Mouse (Mus musculus) E14TG2a.4 (cell line): ENCODE results near the gene Gatd1.
"Not testable (repeated sequence)": the region's sequence is repeated elsewhere in the genome, so short reads cannot be mapped to it uniquely, and the experiment has no call there.

Source experiments
- H3K27me3 ChIP-seq: 2 replicates; pipeline ENCODE4 v1.6.1; 2014; ENCODE audit warnings: low read length, control low read depth; ENCODE audit not compliant: insufficient read depth
- H3K36me3 ChIP-seq: 2 replicates; pipeline ENCODE4 v1.6.1; 2014; ENCODE audit warnings: low read length, control low read depth; ENCODE audit not compliant: insufficient read depth
- H3K4me1 ChIP-seq: replicated peaks from 2 replicates; pipeline ENCODE4 v1.6.1; 2014; ENCODE audit warnings: low read depth, low read length, control low read depth
- H3K4me3 ChIP-seq: replicated peaks from 2 replicates; pipeline ENCODE4 v1.5.1; 2014; ENCODE audit warnings: mild to moderate bottlenecking, low read length
- H3K9me3 ChIP-seq: 2 replicates; pipeline ENCODE4 v1.6.1; 2014; ENCODE audit warnings: low read length, control low read depth
- CTCF ChIP-seq: conservative IDR thresholded peaks from 2 replicates; pipeline ENCODE4 v1.5.1; 2014; ENCODE audit warnings: low read length
- NANOG ChIP-seq: IDR thresholded peaks from 2 replicates; pipeline ENCODE4 v1.6.1; 2014; ENCODE audit warnings: borderline replicate concordance, low read length, mixed read lengths
- POU5F1 ChIP-seq: IDR thresholded peaks from 2 replicates; pipeline ENCODE4 v1.6.1; 2014; ENCODE audit warnings: low read length, borderline replicate concordance

Gene Gatd1

GRCm38 (mm10) chr7:141408833-141409232 is 5.1 kb downstream of the Gatd1 start:
- TF ChIP-seq CTCF, result peak; percentile 70
- TF ChIP-seq POU5F1, result no peak
- no peak for TF ChIP-seq NANOG
- no peak overlapping the region; the same call in 1 of the 2 replicates for H3K4me3 ChIP-seq
- H3K9me3 ChIP-seq, result peaks cover 5% of the 10 kb centered on the region
- peaks cover 47% of the 10 kb centered on the region for H3K36me3 ChIP-seq
- H3K4me1 ChIP-seq, result peaks cover 27% of the 10 kb centered on the region
- H3K27me3 ChIP-seq, result no peaks in the 10 kb centered on the region

DNA sequence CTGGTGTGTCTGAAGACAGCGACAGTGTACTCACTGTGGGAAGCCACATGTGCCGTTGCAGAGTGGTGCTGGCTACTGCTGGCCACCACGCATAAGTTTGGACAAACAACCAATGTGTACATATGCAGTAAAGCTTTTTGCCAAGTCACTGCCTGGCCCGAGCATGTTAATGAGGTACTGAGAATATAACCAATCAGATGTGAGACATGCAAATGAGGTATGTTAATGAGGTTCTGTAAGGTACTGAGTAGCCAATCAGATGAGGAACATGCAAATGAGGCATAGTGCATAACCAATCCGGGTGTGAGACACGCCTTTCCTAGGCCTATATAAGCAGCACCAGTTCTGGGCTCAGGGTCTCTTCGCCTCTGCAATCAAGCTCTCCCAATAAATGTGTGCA is 6.3 kb downstream of the Gatd1 start:
- H3K27me3 ChIP-seq, H3K4me3 ChIP-seq: not testable (repeated sequence)
- peaks cover 58% of the 10 kb centered on the region for H3K36me3 ChIP-seq

DNA sequence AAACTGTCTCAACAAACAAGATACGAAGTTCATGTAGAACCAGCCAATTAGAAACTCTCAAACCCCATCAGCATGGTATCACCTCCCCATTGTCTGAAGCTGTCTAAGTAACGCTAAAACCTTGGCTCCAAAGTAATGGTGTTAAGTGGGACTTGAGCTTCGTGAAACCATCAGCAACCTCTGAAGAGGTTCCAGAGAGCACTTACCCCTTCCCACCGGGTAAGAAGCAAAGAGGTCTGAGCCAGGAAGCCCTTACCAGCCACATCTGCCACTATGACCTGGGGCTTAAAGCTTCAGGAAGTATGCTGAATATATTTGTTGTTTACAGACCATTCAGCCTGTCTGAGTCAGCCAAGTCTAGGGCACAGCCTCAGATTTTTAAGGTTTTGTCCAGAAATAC is 8.5 kb downstream of the Gatd1 start:
- TF ChIP-seq CTCF (no peak), POU5F1 (no peak), NANOG (no peak)
- Histone ChIP-seq H3K36me3 (peaks cover 64% of the 10 kb centered on the region), H3K4me1 (peaks cover 29% of the 10 kb centered on the region), H3K27me3 (no peaks in the 10 kb centered on the region), H3K4me3 (no peak overlapping the region), H3K9me3 (peaks cover 5% of the 10 kb centered on the region)

More for the DNA sequence above, 6.3 kb downstream of the Gatd1 start:
- H3K4me1 ChIP-seq, result peaks cover 19% of the 10 kb centered on the region
- H3K9me3 ChIP-seq, result not testable (repeated sequence)

GRCm38 (mm10) chr7:141403305-141403704 is 10.6 kb downstream of the Gatd1 start:
- H3K4me3 ChIP-seq, result no peak overlapping the region
- H3K9me3 ChIP-seq, result peaks cover 5% of the 10 kb centered on the region
- H3K36me3 ChIP-seq, result peaks cover 66% of the 10 kb centered on the region

DNA sequence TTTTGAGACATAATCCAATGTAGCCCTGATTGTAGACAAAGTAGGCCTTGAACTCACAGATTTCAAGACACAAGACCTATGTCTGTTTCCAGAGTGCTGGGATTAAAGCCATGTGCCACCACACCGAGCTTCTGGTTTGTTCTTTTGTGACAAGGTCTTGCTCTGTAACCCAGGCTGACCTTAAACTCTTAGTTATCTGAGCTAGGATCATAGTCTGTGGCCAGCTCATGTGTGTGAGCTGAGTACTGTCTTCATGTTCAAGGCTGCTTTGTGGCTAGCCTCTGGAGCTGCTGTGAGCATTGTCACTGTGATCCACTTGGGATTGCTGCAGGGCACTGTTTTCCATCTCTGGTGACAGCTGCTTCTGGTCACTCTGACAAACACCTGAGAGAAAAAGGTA is 18.6 kb downstream of the Gatd1 start:
- Histone ChIP-seq H3K27me3 (no peaks in the 10 kb centered on the region), H3K4me1 (peaks cover 54% of the 10 kb centered on the region), H3K9me3 (no peaks in the 10 kb centered on the region), H3K36me3 (peaks cover 54% of the 10 kb centered on the region), H3K4me3 (no peak overlapping the region)
- TF ChIP-seq NANOG (no peak), POU5F1 (no peak), CTCF (no peak)

More at GRCm38 (mm10) chr7:141403305-141403704, 10.6 kb downstream of the Gatd1 start:
- TF ChIP-seq POU5F1 (no peak), CTCF (peak; percentile 63)
- H3K27me3 ChIP-seq, result no peaks in the 10 kb centered on the region
- peaks cover 31% of the 10 kb centered on the region for H3K4me1 ChIP-seq

GRCm38 (mm10) chr7:141394771-141395170 is 19.2 kb downstream of the Gatd1 start:
- Histone ChIP-seq H3K9me3 (no peaks in the 10 kb centered on the region), H3K27me3 (no peaks in the 10 kb centered on the region), H3K4me1 (peaks cover 54% of the 10 kb centered on the region), H3K4me3 (no peak overlapping the region), H3K36me3 (peaks cover 48% of the 10 kb centered on the region)
- TF ChIP-seq NANOG (no peak), CTCF (peak; percentile 97)

DNA sequence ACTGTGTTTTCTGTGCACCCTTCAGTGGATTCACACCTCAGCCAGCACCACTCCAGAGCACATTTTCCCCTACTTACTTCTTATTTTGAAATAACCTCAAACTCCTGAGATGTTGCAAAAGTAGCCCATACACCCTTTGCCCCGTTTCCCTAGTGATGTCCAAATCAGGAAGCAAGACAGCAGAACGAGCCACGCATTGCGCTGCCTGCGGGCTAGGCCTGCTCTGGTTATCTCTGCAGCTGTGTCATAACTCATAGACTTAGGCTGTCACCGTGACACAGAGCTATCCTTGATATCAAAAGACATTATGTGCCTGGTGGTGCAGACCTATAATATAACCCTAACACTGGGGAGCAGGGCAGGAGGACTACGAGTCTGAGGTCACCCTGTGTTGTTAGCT is 19.8 kb downstream of the Gatd1 start:
- H3K4me3 ChIP-seq, result no peak overlapping the region
- H3K4me1 ChIP-seq, result peaks cover 53% of the 10 kb centered on the region
- H3K9me3 ChIP-seq, result no peaks in the 10 kb centered on the region
- TF ChIP-seq POU5F1, result no peak
- peaks cover 42% of the 10 kb centered on the region for H3K36me3 ChIP-seq
- H3K27me3 ChIP-seq, result no peaks in the 10 kb centered on the region

DNA sequence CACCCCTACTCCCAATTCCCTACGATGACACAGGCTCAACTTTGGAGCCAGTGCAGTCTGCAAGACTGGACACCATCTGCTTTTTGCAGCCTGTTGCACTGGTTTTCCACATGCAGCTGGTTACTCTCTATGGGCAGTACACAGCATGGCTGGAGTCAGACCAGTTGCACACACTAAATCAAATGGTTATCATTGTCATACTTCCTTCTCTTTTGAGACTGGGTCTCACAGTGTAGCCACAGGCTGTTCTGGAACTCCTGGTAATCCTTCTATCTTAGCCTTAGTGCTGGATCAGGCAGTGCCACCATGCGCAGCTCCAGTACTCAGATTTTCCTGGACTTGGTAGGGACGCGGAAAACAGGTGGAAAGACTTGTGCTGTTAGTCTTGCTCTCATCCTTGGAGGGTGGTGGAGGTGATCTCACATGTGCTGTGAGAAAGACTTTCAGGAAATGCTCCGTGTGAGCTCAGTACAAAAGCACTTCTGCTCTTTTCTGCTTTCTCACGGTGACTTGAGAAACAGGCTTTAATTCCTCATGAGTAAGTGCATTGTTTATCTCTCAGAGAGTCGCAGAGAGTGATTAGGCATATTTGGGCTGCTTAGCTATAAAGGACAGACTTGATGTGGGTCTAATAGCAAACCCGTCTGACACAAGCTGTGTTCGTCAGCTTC is 21.2 kb downstream of the Gatd1 start:
- Histone ChIP-seq H3K4me1 (peaks cover 54% of the 10 kb centered on the region), H3K27me3 (no peaks in the 10 kb centered on the region), H3K9me3 (no peaks in the 10 kb centered on the region), H3K4me3 (peak overlapping the region; percentile 92), H3K36me3 (peaks cover 27% of the 10 kb centered on the region)
- TF ChIP-seq NANOG (no peak), CTCF (no peak), POU5F1 (no peak)

DNA sequence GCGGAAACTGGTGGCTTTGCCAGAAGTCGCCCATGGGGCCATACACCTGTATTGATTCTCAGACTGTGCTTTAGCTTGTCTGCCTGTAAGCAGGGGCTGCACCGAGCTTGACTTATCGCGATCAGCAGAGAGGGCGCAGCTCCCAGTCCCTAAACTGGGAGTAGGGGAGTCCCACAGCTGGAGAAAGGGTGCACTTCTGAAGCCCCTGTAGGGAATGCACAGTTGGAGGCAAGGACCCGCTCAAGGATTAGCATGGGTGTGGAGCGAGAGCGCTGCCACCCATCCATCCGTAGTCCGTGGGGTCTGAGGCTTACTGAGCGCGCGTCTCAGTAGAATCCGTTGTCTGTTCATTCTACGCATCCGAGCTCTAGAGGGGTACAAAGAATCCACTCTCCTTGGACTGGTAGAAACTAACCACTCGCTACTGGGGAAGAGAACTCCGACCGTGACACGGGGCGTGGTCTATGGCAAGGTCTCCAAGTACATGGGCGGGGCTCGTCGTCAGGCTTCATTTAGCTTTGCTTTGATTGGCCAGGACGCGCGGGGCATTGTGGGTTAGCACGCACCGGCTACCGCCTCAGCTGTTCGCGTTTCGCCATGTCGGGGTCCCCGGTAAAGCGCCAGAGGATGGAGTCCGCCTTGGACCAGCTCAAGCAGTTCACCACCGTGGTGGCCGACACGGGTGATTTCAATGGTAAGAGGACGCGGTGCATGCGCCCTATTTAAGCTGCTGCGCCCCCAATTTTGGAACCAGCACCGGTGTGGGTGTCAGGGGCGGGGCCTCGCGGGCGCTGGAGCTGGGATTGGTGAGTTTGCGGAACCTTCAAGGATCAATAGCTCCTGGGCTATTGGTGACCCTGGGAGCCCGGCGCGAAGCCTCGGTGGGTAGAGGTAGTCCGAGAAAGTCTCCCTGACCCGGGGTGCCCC is 22.0 kb downstream of the Gatd1 start, which contains the start of gene Taldo1:
Gene Taldo1, plus strand, starts transcription at position 575 of the 927 bp plus-strand sequence.
- Histone ChIP-seq H3K27me3 (no peaks in the 10 kb centered on the region), H3K4me1 (peaks cover 56% of the 10 kb centered on the region), H3K36me3 (peaks cover 20% of the 10 kb centered on the region), H3K4me3 (peak within 1 kb of the TSS; percentile 92), H3K9me3 (no peaks in the 10 kb centered on the region)
- no peak for TF ChIP-seq POU5F1
- no peak for TF ChIP-seq CTCF
- TF ChIP-seq NANOG, result no peak
